Mouse (Mus musculus) kidney, adult 11 months (tissue): ENCODE data around the gene Cyp2j5.
A peak's percentile ranks its signal among the peaks of the same experiment; 100 is the strongest.
"Not testable (repeated sequence)": the region's sequence is repeated elsewhere in the genome, so short reads cannot be mapped to it uniquely, and the experiment has no call there.

Experiments used
- DNase-seq: peaks from one replicate; pipeline ENCODE4 v3.0.0; 2022

Cyp2j5 gene

DNA sequence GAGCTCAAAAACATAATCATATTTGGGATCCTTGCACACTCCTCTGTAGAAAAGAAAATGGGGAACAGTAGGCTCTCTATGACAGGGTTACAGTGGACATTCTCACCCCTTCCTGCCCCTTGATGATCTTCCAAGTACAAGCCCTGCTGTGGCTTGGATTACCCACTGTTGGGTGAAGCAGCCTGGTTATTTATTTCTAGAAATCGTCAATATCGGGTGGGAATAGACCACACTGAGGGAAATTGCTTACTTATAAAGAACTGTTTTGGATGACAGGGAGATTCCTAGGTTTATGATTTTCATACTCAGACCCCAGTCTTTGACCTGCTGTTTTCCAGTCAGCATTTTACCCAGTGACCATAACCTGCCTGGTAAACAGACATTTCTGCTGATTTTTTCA is at the start of gene Cyp2j5:
Gene Cyp2j5, minus strand, starts transcription at position 164 of the 400 bp plus-strand sequence.
- peak; percentile 67 for DNase-seq

DNA sequence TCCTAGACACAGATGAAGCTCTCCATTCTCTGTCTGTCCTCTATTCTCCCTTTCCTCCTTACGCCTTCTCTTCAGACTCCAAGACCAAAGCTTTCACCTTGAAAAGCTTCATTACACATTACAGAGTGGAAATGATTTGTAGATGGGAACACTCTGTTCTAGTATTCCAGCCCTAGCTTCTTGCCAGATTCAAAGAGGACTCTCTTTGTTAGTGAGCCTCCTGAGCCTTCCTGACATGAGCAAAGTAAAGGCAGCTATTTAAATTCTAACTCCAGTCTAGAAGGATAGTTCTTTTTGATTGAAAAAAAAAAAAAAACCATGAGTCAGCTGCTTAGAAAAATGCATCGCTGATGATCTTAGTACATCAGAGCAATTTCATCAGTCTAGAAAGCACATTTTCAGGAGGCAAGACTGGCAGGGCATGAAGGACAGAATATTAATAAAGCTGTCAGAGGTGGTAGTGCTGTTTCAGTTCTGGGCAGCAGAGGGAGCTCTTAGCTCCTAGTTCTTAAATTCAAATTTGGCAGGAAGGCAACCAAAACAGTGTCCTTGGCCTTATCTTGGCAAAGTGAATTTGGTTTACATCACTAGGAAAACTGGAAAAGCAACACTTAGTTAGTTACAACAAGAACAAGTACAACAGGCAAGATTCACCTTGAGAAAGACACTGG is 41.5 kb upstream of the Cyp2j5 start:
- peak; percentile 36 for DNase-seq

DNA sequence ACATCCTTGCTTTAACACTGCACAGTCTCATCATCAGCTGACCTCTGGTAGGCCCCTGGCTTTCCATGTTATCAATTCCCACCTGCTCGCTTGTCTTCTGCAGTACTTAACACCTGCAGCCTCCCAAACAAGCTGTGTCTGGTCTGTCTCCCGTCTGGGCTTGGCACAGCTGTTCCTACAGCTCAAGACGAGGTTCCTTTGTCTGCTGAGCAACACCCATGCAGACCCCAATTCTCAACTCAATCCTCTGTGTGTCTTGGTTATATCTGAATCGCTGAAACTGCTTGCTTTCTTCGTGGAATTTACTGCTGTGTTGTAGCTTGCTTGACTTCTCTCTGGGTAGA is 34.2 kb upstream of the Cyp2j5 start:
- DNase-seq, result no peak

DNA sequence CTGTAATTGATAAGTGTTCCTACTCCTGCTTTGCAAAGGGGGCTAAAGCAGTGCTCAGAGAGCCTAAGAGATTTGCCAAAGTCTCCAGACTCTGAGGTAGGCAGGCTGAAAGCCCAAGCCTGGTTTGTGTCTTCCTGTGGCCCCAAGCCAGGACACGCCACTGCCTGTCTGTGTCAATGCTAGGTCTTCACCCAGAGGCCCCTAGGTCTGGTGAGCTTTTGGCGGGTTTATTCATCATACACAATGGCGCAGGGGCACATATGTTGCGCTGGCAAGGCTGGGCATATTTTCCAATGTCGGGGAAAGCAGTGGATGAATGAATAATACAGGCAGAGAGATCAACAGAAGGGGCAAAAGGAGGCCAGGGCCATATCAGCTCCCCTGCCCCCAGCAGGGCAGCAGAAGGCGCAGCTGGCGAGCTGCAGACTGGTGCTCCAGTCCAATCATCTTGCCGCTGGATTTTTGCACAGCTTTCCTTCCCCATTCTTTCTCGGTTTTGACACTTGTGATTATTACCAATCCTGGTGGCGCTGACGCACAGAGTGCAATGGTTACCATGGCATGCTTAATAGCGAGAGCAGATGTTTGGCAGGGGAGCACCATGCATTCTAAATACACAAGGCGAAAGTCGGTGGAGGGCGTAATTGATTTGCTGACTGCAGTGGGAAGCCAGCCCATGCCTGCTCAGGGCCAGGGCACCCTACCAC is 33.7 kb upstream of the Cyp2j5 start:
- no peak for DNase-seq

DNA sequence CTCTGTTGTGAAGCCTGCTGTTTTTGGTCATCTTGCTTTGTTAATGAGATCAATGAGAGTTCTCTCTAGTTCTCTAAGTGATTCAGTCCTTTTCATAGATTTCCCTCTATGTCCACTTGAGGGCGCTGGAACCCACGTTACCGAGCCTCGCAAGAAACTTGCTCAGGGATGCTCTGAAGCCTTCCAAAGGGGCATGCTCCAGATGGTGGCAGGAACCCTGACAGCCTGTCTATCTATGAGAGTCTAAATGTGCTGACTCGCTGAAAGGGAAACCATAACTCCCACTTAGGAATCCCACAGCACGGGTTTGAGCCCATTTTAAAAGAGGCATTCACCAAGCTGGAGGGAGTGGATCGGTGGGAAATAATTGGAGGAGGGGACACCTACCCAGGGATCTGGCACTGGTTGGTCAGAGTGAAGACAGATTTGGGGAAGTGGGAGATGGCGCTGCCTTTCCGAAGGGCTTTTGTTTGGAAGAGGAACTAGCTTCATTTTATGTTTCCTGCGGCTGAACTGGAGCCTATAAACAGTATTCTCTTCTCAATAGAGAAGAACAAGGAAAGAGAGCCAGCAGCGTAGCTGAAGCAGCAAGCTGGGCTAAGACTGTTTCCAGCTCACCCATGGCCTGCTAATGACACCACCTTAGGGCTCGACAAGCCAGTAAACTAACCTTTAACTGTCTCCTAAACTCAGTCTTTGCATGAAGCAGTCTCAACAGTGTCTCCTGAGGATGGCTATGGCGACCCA is 32.8 kb upstream of the Cyp2j5 start:
- DNase-seq, result no peak

DNA sequence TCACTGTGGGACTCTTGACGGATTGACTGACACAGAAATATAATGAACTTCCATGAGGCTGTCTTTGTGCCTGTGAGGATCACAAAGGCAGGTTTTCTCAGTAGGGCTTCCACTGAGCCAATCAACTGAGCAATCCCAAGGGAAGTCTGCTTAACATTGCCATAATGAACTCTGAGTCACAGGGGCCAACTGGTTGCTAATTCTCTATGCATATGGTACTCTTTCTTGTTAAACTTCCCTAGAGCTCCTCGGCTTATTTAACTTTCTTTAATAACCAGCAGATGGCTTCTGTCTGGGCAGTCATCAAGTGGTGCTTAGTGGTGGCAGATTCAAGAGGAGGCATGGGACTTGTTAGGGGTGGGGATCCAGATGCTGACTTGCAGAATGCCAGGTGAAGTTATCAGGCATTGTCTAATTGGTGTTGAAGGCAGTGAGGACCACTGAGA is 23.4 kb upstream of the Cyp2j5 start:
- no peak for DNase-seq

DNA sequence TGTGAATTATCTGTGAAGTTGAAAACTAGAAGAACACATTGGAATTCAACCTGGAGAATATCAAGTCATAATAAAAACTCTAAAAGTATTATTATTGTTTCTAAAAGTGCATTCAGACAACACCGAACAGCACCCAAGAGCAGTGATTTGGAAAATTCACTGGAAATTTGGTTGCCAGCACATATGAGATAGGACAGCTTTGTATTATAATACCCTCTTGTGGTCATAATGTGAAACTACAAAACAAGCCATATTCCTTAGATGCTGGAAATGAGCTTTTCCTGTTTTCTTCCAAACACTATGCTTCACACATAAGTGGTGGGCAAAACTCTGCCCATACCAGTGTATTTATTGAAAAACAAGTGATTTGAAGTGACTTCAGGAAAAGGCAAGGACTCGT is 19.5 kb upstream of the Cyp2j5 start:
- DNase-seq, result no peak

DNA sequence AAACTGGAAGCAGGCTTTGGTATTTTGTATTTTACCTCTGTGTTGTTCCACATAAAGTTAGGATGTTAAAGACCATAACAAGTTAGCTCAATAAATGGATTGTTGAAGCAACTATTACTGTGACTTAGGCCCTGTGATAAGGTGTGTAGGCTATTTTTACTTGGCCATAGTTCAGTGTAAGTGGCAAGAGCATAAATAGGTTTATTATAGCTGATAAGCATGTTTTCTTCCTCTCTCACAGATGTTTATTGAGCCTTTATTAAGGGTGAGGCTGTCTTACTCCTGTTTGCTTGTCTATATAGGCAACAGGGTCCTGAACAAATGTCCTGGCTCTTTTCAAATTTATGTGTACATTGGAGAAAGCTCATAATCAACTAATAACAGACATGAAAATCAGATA is 17.0 kb upstream of the Cyp2j5 start:
- DNase-seq, result no peak

DNA sequence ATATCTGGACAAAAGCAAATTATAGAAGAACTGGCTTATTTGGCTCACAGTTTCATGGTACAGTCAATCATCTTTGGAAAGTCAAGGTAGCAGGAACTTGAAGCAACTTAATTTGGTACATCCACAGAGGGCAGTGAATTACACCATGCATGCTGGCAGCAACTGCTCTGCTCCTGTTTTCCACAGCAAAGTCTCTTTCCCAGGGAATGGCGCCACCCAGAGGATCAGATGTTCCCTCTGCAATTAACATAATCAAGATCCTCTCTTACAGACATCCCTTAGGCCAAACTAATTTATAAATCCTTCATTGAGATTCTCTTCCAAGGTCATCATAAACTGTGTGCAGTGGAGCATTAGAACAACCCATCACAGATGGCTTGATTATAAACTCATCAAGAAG is 16.3 kb upstream of the Cyp2j5 start:
- DNase-seq, result peak; percentile 39

DNA sequence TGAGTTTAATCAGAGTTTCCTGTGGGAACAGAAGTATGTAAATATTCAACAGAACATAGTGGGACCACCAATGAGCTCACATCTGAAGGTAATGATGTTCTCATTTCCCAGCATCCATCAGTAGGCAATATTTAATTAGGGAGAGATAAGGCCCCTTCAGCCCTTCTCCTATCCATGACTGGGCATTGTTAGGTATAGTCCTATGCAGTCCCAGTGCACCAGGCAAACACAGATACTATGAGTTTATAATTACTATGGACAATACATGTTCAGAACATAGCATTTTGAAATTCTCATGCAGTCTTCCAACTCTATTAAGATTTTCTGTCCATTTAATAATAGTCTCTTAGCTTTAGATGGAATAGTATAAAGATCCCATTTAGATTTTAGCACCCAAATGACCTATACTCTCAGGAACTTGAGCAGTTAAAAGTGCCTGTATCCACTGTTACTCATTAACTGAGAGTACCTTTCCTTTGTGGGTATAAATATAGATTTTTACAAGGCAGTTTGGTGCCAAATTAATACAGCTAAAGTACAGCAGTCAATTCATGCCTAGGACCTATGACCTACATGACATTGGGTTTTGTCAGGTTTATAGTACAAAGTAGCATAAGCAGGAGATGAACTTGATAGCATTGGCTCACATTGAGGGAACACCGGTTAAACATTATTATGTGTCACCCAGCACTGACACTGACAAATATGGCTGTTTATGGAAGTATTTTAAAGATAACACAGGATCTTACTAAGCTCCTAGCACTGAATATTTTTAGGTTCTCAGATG is 907 bp upstream of the Cyp2j5 start:
- peak; percentile 4 for DNase-seq

DNA sequence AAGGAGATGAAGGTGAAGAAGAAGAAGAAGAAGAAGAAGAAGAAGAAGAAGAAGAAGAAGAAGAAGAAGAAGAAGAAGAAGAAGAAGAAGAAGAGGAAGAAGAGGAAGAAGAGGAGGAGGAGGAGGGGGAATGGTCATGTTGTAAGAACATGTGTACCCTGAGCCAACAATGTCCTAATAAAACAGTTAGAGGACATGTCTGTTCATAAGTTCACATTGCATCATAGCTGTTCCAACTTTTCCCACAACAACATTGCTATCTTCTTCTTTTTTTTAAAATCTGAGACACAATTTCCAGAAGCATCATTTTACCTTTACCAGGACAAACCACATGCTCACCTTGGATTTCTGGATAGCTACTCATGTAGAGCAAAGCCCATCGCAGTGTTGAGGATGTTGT is 28.5 kb downstream of the Cyp2j5 start:
- DNase-seq, result no peak

DNA sequence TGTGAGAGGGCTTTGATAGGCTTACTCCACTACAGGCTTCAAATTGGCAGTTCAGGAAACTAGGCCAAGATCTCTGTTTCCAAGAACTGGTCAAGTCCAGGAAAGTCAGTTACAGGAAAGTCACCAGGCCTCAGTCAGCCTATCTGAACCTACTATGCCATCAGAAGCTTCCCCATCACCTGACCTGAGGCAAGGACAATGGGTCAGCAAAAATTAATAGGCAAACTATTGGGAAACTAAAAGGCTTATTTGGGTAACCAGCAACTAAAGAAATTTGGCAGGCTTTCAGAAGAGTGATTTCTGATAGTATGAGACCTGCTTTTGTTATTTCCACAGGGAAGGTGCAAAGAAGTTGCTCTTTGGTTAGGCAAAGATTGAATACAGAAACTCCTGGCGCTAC is 41.5 kb downstream of the Cyp2j5 start:
- DNase-seq, result no peak

DNA sequence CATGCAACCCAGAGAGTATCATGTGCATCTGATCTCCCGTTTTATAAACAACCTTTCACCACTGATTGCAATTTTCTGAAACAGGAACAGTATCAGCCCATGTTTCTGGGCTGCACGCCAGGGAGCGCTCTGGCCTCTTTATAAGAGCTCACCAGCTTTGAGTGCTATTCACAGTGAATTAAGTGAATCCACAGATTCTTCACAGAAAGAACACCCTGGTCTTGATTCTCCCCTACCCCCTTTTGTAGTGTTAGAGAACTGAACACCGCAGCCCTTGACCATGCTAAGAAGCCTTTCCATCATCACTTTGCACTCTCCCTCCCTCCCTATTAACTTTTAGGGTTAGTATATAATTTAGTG is 72.2 kb downstream of the Cyp2j5 start:
- peak; percentile 40 for DNase-seq

DNA sequence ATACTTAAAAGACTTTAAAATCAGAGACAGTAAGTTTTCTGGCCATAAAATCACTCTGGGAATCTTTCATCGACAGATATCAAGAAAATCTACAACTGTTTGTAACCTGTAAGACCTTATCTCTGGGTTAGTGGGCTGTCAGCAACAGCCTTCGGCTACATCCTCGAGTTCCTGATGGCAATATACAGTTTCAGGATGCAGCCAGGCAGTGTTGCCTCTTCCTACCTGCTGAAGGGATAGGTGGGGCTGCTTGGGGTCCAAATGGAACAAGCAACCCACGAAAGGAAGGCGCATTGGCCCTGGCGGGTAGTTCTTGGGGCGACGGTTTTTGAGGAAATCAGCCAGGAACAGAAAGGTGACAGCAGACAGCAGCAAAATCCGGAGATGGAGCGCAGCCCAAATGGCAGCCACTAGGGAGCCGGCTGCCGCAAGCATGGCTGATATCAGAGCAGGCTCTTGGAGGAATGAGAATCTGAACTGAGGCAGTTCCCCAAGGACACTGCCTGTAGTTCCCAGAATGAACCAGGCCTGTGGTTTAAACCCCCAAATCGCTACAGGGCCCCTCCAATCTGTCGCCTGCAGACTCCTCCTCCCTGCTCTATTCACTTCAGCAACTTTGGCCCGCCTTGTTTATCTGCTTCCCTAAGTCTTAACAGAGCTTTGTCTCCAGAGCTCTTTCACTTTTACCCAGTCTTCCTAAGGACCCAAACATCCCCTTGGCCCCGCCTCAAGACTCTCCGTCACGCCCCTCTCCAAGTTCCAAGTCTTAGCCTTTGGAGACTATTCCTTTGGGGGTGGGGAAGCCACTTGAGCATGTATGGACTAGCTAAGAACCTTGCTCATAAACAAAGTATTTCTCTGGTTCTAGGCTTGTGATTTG is 72.8 kb downstream of the Cyp2j5 start, which contains the start of gene Cyp2j9:
Gene Cyp2j9, minus strand, starts transcription at position 668 of the 880 bp plus-strand sequence.
- DNase-seq, result peak; percentile 49

DNA sequence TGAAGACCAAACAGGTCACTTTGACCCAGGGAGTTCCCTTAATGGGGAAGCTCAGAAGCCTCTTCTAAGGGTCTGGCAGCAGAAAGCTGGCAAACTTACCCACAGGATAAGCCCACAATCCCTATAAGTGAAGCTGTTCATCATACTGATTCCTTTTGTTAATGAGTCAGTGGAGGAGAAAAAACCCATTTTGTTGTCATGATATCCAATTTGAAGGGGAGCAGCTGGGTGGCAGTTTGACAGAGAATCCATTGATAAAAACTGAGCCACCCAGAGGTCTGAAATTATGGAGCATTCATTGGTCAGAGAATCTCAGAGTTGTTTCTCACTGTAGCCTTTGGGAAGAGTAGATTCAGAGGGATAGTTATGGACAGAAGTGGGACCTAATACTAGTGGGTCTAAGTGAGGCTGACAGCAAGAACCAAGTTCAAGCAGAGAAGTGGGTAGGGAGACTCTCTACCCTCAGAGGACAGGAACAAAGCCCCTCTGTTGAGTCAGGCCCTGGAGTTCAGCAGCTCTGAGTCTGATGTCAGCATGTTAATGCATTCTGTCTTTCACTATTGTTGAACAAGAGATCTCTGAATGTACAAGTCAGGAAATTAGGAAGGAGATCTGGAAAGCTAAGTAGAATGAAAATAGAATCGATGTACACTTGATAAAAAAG is 82.4 kb downstream of the Cyp2j5 start:
- no peak for DNase-seq

DNA sequence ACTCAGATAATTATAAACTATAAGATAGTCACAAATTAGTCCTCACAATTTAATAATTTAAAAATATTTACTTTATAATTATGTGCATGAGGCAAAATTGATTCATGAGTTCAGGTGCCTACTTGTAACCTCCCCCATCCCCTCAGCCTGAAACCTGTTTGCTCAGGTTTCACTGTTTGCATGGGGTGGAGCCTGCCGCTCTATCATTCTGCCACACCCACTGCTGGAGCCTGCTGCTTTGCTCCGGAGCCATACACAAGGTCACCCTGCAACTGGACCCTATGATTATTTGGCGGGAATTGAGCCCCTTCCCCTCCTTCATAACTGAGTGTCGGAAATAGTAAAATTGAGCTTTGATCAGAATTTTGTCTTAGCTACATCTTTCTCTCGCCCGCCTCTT is 83.6 kb downstream of the Cyp2j5 start:
- not testable (repeated sequence) for DNase-seq
